Mouse (Mus musculus): Measurements from ENCODE around the gene Tkt. TPM values are rescaled to one million over a fixed set of nuclear protein-coding genes. Genes with fewer than 3 reads are reported as not detected.
A peak's percentile ranks its signal among the peaks of the same experiment; 100 is the strongest.

Gene Tkt
- polyA plus RNA-seq (2014; fragmentation: Nextera tagmentation; extraction: Ambion mirVana) = 134 and 154 TPM in 2 replicates

DNA sequence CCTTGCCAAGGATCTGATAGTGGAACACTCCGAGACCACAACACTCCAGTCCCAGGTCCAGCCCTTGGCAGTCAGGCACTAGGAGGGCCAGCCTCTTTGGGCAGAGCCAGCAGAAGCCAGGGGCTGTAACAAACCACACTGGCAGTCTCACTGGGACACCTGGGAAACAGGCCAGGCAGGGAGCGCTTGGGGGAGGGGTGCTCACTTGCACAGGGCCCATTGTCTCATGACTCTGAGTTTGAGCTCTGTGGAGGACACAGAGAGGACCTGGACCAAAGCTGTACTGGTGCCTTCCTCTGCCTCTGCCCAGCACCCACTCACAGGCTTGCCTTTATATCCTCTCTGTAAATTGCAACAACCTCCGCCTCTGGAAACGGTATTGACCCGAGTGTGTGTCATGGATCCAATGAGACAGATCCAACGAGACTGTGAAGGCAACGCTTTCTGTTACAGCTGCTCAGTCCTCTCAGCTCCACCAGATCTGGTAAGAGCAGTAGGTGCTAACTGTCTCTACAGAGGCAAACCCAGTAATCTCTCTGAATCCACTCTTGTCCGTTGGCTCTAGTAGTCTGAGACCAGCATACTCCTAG lies at the start of gene Tkt:
Gene Tkt, plus strand, starts transcription at position 229 of the 590 bp plus-strand sequence.
- Histone ChIP-seq H3K4me2 (ENCODE audit: low read length) (peak within 1 kb of the TSS; percentile 80), H3K27me3 (replicated peaks; ENCODE audit: control insufficient read depth, insufficient read depth, low read length) (no peaks in the 10 kb centered on the region), H3K9me3 (replicated peaks; ENCODE audit: control insufficient read depth, low read length) (no peaks in the 10 kb centered on the region), H3K4me1 (ENCODE audit: control insufficient read depth, insufficient read depth, low read length) (peaks cover 23% of the 10 kb centered on the region), H3K36me3 (ENCODE audit: control insufficient read depth, insufficient read depth, low read length) (no peaks in the 10 kb centered on the region), H3K4me3 (ENCODE audit: low read depth, low read length) (peak within 1 kb of the TSS; percentile 77), H3K27ac (ENCODE audit: low read depth, low read length) (peak within 1 kb of the TSS; percentile 89), H3K9ac (ENCODE audit: low read length) (peak within 1 kb of the TSS; percentile 90)
- ATAC-seq = peak; percentile 40
- DNase-seq (ENCODE audit: low spot score) = peak; percentile 68
- WGBS = 16% methylated on average over 8 of the region's 8 CpGs

DNA sequence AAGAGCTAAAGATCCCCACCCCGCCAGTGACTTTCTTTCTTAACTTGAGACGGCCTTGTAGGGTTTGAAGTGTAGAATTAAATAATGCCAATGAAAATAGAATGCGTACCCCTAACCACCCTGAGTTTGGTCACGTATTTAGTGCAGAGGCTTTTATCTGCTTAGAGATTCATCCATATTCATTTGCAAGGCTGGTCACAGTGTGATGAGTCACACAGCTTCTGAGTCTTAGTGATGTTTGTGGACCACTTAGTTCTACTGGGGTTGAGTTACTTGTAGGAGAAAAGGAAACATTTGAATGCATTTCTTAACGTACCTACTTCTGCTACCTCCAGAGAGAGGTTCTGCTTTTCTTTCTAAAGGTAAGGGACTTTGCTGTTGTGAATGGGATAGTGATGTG lies 43.2 kb upstream of the Tkt start:
- Histone ChIP-seq H3K4me1 (ENCODE audit: control insufficient read depth, insufficient read depth, low read length) (no peaks in the 10 kb centered on the region), H3K9me3 (replicated peaks; ENCODE audit: control insufficient read depth, low read length) (no peaks in the 10 kb centered on the region), H3K36me3 (ENCODE audit: control insufficient read depth, insufficient read depth, low read length) (peaks cover 64% of the 10 kb centered on the region), H3K9ac (ENCODE audit: low read length) (no peak overlapping the region), H3K4me2 (ENCODE audit: low read length) (no peak overlapping the region), H3K27ac (ENCODE audit: low read depth, low read length) (no peak overlapping the region), H3K27me3 (replicated peaks; ENCODE audit: control insufficient read depth, insufficient read depth, low read length) (no peaks in the 10 kb centered on the region), H3K4me3 (ENCODE audit: low read depth, low read length) (no peak overlapping the region)
- DNase-seq (ENCODE audit: low spot score) = no peak
- WGBS = 85% methylated on average over 5 of the region's 5 CpGs
- ATAC-seq = no peak

DNA sequence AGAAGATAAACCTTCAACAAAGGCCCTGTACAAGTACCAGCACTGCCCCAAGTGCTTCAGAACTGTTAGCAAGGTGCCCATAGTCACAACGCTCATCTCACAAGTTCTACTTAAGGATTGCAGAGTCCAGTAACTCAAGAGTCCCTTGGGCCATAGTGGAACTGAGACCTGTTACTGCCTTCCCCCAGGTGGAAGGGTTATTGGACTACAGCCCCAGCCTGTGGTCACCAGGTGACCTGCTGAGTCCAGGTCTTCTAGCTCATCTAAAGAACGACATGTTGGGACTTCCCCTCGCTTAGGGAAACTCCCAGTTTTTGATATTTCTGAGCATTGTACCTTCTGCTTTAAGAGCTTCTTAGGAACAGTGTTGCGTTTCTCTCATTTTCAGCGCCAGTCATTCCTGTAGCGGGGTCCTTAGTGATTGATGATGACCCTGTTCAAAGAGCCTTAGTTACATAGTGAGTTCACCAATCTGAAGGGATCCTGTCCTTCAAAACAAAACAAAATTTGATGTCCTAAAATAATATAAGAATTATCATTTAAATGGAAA lies 37.9 kb upstream of the Tkt start:
- no peaks in the 10 kb centered on the region for H3K9me3 ChIP-seq (replicated peaks; ENCODE audit: control insufficient read depth, low read length)
- 96% methylated on average over 6 of the region's 6 CpGs for WGBS
- H3K4me1 ChIP-seq (ENCODE audit: control insufficient read depth, insufficient read depth, low read length) = no peaks in the 10 kb centered on the region
- H3K4me3 ChIP-seq (ENCODE audit: low read depth, low read length) = no peak overlapping the region
- no peak for DNase-seq (ENCODE audit: low spot score)
- H3K36me3 ChIP-seq (ENCODE audit: control insufficient read depth, insufficient read depth, low read length) = peaks cover 73% of the 10 kb centered on the region
- H3K27ac ChIP-seq (ENCODE audit: low read depth, low read length) = no peak overlapping the region
- H3K27me3 ChIP-seq (replicated peaks; ENCODE audit: control insufficient read depth, insufficient read depth, low read length) = no peaks in the 10 kb centered on the region
- H3K4me2 ChIP-seq (ENCODE audit: low read length) = no peak overlapping the region
- H3K9ac ChIP-seq (ENCODE audit: low read length) = no peak overlapping the region
- no peak for ATAC-seq

DNA sequence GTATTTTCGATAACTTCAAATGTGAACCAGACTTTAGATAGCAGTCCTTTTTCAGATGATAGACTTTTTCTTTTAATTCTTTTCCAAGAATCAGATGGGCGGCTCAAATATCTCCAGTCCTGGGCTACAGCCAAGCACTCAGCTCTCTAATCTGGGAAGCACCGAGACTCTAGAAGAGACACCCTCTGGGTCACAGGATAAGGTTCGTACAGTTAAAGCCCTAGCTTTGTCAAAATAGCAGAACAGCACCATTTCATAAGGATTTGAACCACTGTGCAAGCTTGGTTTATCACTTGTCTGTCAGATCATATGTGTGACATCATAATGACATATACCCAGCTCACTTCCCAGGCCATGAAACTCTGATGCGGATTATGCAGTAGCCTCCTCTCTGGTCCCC lies 35.3 kb upstream of the Tkt start:
- Histone ChIP-seq H3K27me3 (replicated peaks; ENCODE audit: control insufficient read depth, insufficient read depth, low read length) (no peaks in the 10 kb centered on the region), H3K9me3 (replicated peaks; ENCODE audit: control insufficient read depth, low read length) (no peaks in the 10 kb centered on the region), H3K4me1 (ENCODE audit: control insufficient read depth, insufficient read depth, low read length) (no peaks in the 10 kb centered on the region), H3K27ac (ENCODE audit: low read depth, low read length) (no peak overlapping the region), H3K4me2 (ENCODE audit: low read length) (no peak overlapping the region), H3K9ac (ENCODE audit: low read length) (no peak overlapping the region), H3K36me3 (ENCODE audit: control insufficient read depth, insufficient read depth, low read length) (peaks cover 62% of the 10 kb centered on the region), H3K4me3 (ENCODE audit: low read depth, low read length) (no peak overlapping the region)
- 91% methylated on average over 5 of the region's 5 CpGs for WGBS
- DNase-seq (ENCODE audit: low spot score) (no peak), ATAC-seq (no peak)

DNA sequence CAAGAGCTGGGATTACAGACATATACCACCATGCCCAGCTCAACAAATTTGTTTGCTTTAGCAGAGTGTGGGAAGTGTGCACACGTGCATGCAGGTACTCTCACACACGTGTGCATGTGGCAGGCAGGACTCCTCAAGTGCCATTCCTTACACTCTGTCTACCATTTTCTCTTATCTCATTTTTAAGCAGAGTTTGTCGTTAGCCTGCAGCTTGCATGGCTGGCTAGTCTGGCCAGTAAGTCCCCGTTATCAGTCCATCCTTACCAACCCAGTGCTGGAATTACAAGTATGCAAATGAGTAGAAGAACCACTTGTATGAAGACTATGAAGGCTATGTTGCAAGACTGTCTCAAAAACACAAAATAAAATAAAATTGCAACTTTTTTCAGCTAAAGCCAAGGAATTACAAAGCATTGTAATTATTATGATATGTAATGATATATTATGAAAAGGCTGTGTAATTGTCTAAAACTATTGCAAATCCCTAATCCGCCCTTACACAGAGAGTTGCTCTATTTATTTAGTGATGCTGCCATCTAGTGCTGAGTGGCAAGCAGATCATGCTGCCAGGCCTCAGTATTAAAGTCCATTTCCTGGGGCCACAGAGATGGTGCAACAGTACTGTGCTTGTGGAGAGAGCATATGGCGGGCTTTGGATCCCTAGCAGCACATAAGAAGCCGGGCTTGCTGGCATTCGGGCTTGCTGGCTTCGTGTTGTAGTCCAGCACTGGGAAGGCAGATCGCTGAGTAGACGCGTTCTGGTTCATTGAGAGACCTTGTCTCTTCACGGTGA lies 32.0 kb upstream of the Tkt start:
- DNase-seq (ENCODE audit: low spot score) (peak; percentile 48), ATAC-seq (no peak)
- H3K27ac ChIP-seq (ENCODE audit: low read depth, low read length) = no peak overlapping the region
- no peaks in the 10 kb centered on the region for H3K9me3 ChIP-seq (replicated peaks; ENCODE audit: control insufficient read depth, low read length)
- H3K9ac ChIP-seq (ENCODE audit: low read length) = no peak overlapping the region
- peaks cover 73% of the 10 kb centered on the region for H3K36me3 ChIP-seq (ENCODE audit: control insufficient read depth, insufficient read depth, low read length)
- H3K4me3 ChIP-seq (ENCODE audit: low read depth, low read length) = no peak overlapping the region
- no peaks in the 10 kb centered on the region for H3K4me1 ChIP-seq (ENCODE audit: control insufficient read depth, insufficient read depth, low read length)
- no peaks in the 10 kb centered on the region for H3K27me3 ChIP-seq (replicated peaks; ENCODE audit: control insufficient read depth, insufficient read depth, low read length)
- H3K4me2 ChIP-seq (ENCODE audit: low read length) = no peak overlapping the region
- 89% methylated on average over 13 of the region's 13 CpGs for WGBS

DNA sequence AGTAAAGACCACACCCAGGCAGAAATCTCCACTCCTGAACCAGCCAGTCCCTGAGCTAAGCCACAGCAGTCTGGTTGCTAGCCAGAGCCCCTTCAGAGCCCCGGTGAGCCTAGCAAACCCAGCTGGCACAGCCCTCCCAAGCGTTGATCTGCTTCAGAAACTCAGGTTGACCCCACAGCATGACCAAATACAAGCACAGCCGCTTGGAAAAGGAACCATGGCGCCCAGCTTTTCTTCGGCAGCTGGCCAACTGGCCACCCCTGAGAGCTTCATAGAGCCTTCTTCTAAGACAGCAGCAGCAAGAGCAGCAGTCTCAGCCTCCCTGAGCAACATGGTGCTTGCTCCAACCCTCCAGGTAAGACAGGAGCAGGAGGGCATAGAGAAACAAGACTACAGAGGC lies 28.8 kb upstream of the Tkt start:
- WGBS = 85% methylated on average over 5 of the region's 5 CpGs
- no peaks in the 10 kb centered on the region for H3K27me3 ChIP-seq (replicated peaks; ENCODE audit: control insufficient read depth, insufficient read depth, low read length)
- H3K4me1 ChIP-seq (ENCODE audit: control insufficient read depth, insufficient read depth, low read length) = no peaks in the 10 kb centered on the region
- no peak for DNase-seq (ENCODE audit: low spot score)
- H3K9ac ChIP-seq (ENCODE audit: low read length) = no peak overlapping the region
- no peak overlapping the region for H3K27ac ChIP-seq (ENCODE audit: low read depth, low read length)
- H3K9me3 ChIP-seq (replicated peaks; ENCODE audit: control insufficient read depth, low read length) = no peaks in the 10 kb centered on the region
- no peak for ATAC-seq
- peaks cover 84% of the 10 kb centered on the region for H3K36me3 ChIP-seq (ENCODE audit: control insufficient read depth, insufficient read depth, low read length)
- no peak overlapping the region for H3K4me2 ChIP-seq (ENCODE audit: low read length)
- no peak overlapping the region for H3K4me3 ChIP-seq (ENCODE audit: low read depth, low read length)

DNA sequence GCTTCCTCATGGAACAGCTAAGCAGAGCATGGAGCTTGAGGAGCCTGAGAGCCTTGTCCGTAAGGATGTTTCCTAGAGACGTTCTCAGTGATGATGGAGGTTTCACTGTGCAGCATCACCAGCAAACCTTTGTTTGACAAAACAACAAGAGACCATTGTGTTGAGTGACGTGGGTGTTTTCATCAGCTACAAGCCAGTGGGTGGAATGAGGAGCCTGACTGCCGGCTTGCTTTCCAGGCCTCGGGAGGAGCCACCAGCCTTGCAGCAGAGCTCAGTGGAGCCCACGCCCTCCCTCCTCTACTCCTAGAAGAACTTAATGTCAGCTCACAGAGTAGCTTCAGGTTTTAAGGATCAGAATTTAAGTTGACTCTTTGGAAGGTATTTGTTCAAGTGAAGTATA lies 24.8 kb upstream of the Tkt start:
- H3K9me3 ChIP-seq (replicated peaks; ENCODE audit: control insufficient read depth, low read length) = no peaks in the 10 kb centered on the region
- H3K27ac ChIP-seq (ENCODE audit: low read depth, low read length) = no peak overlapping the region
- peaks cover 96% of the 10 kb centered on the region for H3K36me3 ChIP-seq (ENCODE audit: control insufficient read depth, insufficient read depth, low read length)
- no peak overlapping the region for H3K4me3 ChIP-seq (ENCODE audit: low read depth, low read length)
- WGBS = 76% methylated on average over 6 of the region's 6 CpGs
- H3K27me3 ChIP-seq (replicated peaks; ENCODE audit: control insufficient read depth, insufficient read depth, low read length) = no peaks in the 10 kb centered on the region
- no peak overlapping the region for H3K4me2 ChIP-seq (ENCODE audit: low read length)
- H3K9ac ChIP-seq (ENCODE audit: low read length) = no peak overlapping the region
- no peaks in the 10 kb centered on the region for H3K4me1 ChIP-seq (ENCODE audit: control insufficient read depth, insufficient read depth, low read length)
- ATAC-seq (no peak), DNase-seq (ENCODE audit: low spot score) (no peak)

DNA sequence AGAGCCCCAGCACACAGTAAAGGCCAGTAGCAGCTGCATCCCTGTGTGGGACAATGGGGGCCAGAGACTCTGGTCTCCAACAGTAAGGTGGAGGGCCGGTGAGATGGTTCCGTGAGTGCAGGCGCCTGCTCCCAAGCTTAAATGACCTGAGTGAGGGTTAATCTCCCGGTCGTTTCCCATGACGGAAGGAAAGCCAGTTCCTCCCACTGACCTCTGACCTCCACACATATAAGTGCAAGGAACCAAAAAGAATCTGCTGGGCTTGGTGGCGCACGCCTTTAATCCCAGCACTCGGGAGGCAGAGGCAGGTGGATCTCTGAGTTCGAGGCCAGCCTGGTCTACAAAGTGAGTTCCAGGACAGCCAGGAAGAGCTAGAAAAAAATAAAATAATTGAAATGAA lies 19.8 kb upstream of the Tkt start:
- 93% methylated on average over 10 of the region's 10 CpGs for WGBS
- no peak overlapping the region for H3K4me3 ChIP-seq (ENCODE audit: low read depth, low read length)
- DNase-seq (ENCODE audit: low spot score) = no peak
- no peak overlapping the region for H3K4me2 ChIP-seq (ENCODE audit: low read length)
- H3K27ac ChIP-seq (ENCODE audit: low read depth, low read length) = no peak overlapping the region
- H3K4me1 ChIP-seq (ENCODE audit: control insufficient read depth, insufficient read depth, low read length) = peaks cover 3% of the 10 kb centered on the region; the same call in 1 of the 2 replicates
- ATAC-seq = no peak
- no peaks in the 10 kb centered on the region for H3K27me3 ChIP-seq (replicated peaks; ENCODE audit: control insufficient read depth, insufficient read depth, low read length)
- no peak overlapping the region for H3K9ac ChIP-seq (ENCODE audit: low read length)
- H3K9me3 ChIP-seq (replicated peaks; ENCODE audit: control insufficient read depth, low read length) = no peaks in the 10 kb centered on the region
- peaks cover 50% of the 10 kb centered on the region for H3K36me3 ChIP-seq (ENCODE audit: control insufficient read depth, insufficient read depth, low read length)

DNA sequence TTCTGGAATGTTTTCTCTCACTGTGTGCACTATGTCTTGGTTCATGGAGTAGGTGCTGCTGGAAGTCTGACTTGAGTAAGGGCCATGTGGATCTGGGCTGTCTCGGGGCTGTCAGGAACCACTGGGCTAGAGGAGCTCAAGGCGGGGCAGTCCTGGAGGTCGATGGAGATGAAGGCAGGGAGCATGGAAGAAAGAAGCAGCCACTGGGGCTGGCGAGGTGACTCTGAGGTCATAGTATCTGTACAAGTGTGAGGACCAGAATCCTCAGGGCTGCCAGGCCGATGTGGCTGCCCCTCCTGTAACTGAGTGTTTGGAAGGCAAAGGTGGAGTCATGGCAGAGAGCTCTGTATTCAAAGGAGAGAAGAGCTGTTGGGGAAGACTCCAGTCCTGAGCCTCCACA lies 19.2 kb upstream of the Tkt start:
- ATAC-seq = no peak
- 84% methylated on average over 5 of the region's 5 CpGs for WGBS
- no peaks in the 10 kb centered on the region for H3K27me3 ChIP-seq (replicated peaks; ENCODE audit: control insufficient read depth, insufficient read depth, low read length)

More for the DNA sequence above, 19.2 kb upstream of the Tkt start:
- Histone ChIP-seq H3K27ac (ENCODE audit: low read depth, low read length) (no peak overlapping the region), H3K4me3 (ENCODE audit: low read depth, low read length) (no peak overlapping the region), H3K36me3 (ENCODE audit: control insufficient read depth, insufficient read depth, low read length) (peaks cover 44% of the 10 kb centered on the region), H3K9ac (ENCODE audit: low read length) (no peak overlapping the region), H3K4me2 (ENCODE audit: low read length) (no peak overlapping the region), H3K9me3 (replicated peaks; ENCODE audit: control insufficient read depth, low read length) (no peaks in the 10 kb centered on the region), H3K4me1 (ENCODE audit: control insufficient read depth, insufficient read depth, low read length) (peaks cover 3% of the 10 kb centered on the region; the same call in 1 of the 2 replicates)
- no peak for DNase-seq (ENCODE audit: low spot score)

Measured in forebrain, embryonic 14.5 days (tissue).